Mouse (Mus musculus) T-helper 17 cell (primary cell): Measurements from ENCODE around the gene Scyl2.
"Not testable (repeated sequence)": the region's sequence is repeated elsewhere in the genome, so short reads cannot be mapped to it uniquely, and the experiment has no call there.

Source experiments
- in situ Hi-C, 2 experiments: fragments of 300-600 bp; cut with MboI, MseI; formaldehyde crosslinking; loops; 1 replicate in 1 of 2; 2 replicates in 1 of 2; pipeline ENCODE4 v1.15.1; 2025; ENCODE audit warnings: high pct_unique_total_duplicates in 2 of 2

Gene Scyl2

DNA sequence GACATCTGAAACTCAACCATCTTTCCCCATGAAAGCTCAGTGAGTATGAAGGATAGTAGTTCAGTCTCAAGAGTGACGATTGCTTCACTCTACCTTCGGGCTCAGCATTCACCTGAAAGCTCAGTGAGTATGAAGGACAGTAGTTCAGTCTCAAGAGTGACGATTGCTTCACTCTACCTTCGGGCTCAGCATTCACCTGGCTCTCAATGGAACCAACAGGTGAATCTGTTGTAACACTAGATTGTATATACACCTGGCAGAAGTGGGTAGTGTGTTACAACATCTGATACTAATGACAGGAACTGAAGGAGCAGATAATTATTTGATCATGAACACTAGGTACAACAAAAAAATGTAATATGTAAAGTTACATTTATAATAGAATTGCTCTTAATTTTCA is 4.4 kb downstream of the Scyl2 start:
- in situ Hi-C loops = loop anchor here in 1 of 2 experiments (5.0 to 10.0 kb wide), 2 partner anchors 61 to 1443 kb away; partner anchors contain the start of genes Slc25a3 and Uhrf1bp1l

DNA sequence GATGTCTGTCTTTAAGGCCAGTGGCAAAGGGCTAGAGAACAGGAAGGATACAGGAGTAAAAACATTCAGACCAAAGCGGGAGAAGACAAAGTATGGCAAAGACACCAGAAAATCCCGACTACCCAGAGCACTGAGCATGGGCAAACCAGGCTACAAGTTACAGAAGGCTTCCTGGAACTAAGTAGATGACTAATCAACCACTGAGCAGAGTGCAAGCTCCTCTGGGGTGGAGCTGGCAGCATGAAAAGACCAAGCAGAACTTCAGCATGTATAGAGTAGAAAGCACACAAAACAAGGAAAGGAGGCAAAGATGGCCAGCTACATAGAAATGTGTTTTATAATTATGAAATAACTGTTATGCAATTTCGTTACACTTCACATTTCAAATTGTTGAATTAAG is 5.6 kb downstream of the Scyl2 start:
- in situ Hi-C loops = loop anchor here in 1 of 2 experiments (5.0 to 10.0 kb wide), 2 partner anchors 62 to 1444 kb away; partner anchors contain the start of genes Slc25a3 and Uhrf1bp1l

DNA sequence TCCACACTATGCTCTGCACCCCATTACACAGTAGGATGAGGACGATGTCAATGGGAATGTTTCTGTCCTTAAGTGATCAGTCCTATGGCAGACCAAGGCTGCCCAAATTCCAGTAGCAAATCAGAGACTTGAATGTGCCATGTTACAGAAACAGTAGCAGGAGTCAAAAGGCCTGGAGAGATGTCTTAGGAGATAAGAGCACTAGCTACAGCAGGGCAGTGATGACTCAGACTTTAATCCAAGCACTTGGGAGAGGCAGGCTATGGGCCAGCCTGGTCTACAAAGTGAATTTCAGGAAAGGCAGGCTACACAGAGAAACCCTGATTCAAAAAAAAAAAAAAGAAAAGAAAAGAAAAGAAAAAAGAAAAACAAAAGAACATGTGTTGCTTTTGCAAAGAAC is 6.6 kb downstream of the Scyl2 start:
- in situ Hi-C loops = no loop called here

DNA sequence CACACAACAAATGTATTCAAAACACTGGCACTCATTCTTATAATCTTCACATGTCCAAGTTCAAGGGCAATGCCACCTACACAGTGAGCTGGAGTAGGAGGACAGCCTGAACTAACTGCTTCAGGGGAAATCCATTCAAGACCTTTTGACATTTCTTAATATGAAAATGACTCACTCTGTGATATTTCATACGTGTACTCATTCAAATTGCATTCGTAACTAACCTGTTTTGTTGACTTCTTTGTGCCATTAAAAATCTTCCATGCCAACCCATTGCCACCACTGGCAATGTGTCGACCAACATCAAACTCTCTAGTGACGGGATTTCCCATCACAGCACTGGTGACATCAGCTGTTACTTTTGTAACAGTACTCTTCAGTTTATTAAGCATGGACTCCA is 8.0 kb downstream of the Scyl2 start:
- in situ Hi-C loops = no loop called here

DNA sequence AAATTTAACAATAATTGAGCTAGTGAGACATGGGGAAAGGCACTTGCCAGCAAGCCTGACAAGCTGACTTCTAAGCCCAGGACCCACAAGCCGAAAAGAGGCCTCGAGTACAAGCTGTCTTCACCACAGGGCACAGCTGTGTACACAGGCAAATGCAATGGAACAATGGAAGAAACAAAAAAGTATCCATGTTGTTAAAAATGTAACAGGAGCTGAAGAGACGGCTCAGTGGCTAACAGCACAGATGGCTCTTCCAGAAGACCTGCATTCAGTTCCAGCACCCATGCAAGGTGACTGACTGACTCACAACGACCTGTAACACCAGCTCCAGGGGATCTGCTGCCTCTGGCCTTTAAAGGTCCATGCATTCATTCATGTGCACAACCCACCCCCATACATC is 9.5 kb downstream of the Scyl2 start:
- in situ Hi-C loops = no loop called here

DNA sequence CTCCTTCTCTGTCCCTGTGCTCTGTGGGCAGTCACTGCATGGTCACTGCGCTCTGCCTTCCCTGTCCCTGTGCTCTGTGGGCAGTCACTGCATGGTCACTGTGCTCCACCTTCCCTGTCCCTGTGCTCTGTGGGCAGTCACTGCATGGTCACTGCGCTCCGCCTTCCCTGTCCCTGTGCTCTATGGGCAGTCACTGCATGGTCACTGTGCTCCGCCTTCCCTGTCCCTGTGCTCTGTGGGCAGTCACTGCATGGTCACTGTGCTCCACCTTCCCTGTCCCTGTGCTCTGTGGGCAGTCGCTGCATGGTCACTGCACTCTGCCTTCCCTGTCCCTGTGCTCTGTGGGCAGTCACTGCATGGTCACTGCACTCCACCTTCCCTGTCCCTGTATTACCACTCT is 15.7 kb downstream of the Scyl2 start:
- in situ Hi-C loops = not testable (repeated sequence)

DNA sequence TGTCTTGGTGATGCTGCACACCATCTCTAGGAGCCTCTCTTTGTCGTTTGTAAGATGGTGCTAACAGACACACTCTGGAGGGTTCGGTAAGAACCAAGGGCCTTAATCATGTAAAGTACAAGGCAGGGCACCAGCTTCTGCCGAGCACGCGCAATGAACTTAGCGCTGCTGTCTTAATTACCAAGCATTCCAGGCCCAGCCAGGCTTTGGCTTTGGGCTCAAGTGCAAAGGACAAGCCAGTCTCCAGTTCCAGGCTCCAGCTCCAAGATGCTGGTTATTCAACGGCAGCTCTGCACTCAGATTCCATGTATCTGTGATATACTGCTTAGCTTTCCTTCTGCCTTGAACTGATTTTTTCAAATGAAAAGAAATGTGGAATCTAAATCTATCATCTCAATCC is 18.5 kb downstream of the Scyl2 start:
- in situ Hi-C loops = no loop called here

DNA sequence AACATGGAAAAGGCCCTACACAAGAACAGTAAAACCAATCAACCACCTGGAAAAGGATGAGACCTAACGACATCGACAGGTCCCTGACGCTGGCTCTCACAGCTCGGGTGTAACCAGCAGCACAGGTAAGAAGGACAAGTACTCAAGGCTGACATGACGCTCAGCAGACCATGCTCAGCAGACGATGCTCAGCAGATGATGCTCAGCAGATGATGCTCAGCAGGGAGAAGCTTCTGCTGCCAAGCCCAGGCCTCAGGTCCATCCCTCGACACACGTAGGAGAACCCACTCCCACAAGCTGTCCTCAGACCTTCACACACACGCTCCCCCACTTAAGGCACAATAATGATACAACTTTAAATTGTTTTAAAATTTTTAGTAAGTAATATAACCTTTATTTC is 20.4 kb downstream of the Scyl2 start:
- in situ Hi-C loops = no loop called here

DNA sequence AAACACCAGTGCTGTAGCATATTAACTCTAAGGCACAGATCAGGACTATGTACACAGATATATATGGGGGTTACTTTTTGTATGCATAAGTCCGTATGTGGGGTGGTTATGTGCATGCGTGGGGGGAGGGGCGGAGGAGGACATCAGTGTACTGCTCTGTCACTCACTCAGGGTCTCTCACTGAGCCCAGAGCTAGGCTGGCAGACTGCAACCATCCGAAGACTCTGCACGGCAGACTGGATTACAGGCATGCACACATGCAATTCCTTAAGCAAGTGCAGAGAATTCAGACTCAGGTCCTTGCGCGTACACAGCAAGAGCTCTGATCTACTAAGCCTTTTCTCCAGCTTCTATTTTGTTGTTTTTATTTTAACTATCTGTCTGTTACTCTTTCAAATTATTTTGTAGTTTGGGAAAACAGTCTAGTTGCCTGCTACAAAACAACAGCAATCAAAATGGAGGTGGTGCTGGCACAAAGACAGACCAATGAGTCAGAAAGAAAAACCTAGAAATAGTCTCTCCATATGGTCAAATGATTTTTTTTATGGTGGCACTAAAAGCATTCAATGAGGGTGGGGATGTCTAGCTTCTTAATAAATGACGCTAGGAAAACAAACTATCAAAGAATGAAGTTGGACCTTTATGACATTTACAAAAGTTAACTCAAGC is 21.0 kb downstream of the Scyl2 start:
- in situ Hi-C loops = no loop called here

DNA sequence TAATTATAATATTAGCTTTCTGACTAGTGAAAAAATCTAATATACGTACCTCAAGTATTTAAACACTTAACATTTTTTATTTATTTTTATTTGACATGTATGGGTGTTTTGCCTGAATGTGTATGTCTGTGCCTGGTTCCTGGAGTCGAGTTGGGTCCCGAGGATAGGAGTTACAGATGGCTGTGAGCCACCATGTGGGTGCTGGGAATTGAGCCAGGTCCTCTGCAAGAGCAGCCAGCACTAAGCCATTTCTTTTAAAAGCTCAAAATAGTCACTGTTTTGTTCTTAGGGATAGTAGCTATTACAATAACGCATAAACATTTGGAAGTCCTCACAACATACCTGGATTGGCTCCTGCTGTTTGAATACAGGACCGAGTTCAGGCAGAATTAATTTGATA is 29.7 kb downstream of the Scyl2 start:
- in situ Hi-C loops = no loop called here

DNA sequence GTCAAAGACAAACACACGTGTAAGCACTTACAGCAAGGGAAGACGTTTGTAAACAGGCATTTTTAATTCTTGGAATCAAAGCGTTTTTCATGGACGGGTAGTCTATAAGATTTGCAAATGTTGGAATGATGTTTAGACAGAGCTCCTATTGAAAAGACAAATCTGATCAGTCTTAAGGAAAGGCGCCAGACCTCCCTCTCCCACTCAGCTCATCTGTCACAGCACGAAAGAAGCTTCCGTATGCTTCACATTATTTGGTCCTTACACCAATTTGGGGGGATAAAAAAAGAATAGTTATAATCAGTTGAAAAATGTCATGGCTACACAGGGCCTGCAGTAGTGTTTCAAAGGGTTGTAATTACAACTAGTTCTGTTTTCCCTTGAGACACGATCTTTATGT is 33.2 kb downstream of the Scyl2 start:
- in situ Hi-C loops = no loop called here

DNA sequence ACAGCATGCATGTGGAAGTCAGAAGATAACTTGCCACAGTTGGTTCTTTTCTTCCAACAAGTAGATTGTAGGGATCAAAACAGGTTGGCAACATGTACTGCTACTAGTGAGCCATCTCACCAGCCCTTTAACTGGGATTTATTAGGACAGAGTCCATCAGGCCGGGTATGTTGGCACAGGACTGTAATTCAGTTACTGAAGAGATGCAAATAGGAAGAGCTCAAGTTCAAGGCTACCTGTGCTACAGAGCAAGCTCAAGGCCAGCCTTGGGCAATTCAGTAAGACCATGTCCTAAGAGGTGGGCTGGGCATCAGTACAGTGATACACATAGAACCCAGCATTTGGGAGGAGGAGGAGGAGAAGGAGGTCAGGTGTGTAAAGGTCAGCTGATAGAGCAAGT is 34.4 kb downstream of the Scyl2 start:
- in situ Hi-C loops = no loop called here

DNA sequence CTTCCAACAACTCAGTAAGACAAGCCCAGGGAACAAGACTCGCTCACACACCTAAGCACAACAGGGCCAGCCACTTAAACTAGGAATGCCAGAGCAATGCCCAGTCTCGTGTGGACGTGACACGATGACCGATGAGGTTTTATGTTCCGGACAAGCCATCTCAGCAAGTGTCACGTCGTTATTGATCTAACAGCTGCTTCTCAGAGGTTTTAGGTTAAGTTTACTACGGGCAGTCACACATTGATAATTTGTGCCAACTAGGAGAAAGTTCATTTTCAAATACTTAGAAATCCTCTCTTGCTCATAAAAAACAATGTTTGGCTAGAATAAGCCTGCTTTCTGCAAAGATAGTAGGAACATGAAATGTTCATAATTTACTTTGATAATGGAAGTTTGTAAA is 39.2 kb downstream of the Scyl2 start:
- in situ Hi-C loops = no loop called here

DNA sequence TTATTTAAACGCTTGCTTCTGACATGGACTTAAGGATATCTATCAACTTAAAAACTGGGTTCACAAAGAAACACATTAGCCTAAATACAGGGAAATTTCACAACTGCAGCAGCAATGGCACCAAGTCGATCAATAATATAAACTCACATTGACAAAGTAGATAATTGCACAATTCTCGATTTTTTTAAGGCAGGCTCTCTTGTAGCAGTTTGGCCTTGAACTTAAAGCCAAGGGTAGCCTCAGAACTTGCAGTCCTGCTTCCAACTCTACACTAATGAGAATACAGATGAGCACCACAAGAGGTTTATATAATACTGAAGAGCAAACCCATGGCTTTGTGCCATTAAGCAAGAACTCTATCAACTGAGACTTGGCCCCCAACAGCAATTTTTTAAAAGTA is 49.1 kb downstream of the Scyl2 start:
- in situ Hi-C loops = no loop called here

DNA sequence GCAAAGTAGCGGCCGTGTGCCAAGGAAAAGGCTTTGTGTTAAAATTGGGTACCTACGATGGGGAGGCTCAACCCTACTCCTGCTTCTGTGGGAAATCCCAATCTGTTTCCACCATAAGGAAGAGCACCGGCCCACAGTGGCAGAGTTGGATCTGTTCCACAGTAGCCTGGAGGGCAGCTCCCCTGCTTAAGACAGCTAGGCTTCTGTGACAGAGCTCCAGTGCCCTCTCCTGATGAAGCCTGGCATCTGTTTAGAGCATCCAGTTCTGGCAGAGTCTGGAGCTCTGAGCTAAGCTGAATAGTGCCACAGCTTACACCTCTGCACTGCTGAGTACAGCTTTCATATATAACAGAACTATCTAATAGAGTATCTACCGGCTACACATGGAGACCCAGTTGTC is 51.1 kb downstream of the Scyl2 start:
- in situ Hi-C loops = no loop called here

DNA sequence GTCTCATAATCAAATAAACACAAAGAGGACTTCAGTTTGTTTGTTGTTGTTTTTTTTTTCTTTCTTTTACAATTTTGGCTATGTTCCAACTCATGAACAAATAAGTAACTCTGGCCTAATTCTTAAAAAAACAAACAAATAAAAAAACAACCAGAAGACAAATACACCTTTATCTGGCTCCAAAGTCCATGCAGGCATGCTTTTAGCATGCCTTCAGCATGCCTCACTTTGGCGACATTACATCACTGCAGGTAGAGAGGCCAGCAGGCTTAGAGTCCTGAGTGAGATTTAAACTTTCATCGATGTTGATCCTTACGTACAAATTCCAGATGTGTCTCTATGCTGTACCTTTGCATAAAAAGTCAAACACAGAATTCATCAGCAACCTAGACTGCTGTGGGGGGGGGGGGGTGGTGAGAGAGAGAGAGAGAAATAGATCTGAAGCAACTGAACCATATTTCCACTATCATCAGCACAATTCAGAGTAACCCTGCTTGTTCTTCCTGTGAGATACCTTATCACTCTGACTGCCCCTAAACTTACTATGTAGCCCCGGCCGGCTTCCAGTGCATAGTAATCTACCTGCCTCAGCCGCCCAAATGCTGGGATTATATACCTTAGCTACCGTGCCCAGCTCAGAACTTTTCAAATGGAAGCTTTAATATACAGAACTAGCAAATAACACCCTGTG is 52.2 kb downstream of the Scyl2 start:
- in situ Hi-C loops = loop anchor here (5.0 kb wide), 3 partner anchors 172 to 892 kb away; no protein-coding TSS in a partner anchor

DNA sequence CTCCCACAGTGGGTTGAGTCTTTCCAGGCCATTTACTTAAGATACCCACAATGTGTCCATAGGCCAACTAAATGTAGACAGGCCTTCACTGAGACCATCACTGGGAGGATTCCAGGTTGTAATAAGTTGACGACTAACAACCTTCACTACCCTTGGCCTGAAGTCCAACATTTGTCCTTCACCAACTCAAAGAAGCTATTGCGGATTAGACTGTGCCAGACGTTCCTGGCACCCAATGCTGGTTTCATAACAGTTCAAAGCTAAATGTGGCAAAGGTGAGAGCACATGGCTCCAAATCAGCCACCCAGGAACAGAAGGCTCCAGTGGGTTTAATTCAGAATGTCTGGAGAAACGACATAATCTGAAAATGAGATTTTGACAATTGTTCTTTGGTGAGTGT is 53.0 kb downstream of the Scyl2 start:
- in situ Hi-C loops = loop anchor here (5.0 kb wide), 3 partner anchors 171 to 891 kb away; no protein-coding TSS in a partner anchor

DNA sequence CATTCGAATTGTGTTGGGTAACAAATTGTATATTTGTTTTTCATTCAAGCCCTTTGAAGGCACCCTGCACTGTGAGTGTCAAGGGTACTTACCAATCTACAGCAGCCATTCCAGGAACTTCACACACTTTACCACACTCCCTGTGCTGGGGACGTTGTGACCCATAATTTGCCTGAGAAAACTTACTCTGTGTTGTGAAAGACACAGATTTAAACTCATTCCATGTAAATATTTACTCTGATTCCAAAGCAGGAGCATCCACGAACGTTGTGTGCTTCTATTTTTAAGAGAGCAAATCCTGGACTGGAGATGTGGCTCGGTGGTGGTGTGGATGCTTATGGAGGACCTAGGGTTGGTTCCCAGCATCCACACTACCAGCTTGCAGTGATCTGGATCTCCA is 54.3 kb downstream of the Scyl2 start:
- in situ Hi-C loops = loop anchor here (5.0 kb wide), 3 partner anchors 170 to 890 kb away; no protein-coding TSS in a partner anchor

DNA sequence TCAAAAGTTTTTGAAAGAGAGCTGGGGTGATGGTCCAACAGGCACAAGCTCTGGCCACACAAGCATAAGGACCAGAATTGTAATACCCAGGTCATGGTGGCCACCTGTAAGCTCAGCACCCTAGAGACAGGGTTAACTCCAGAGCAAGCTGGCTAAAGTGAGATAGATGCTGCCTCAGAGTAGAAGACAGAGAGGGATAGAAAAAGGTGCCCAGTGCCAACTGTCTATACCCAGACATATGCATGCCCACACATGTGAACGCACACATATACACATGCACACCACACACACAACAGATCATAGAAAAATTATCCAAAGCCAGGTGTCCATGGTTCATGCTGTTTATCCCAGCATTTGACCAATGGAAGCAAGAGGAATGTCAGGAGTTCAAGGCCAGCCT is 55.5 kb downstream of the Scyl2 start:
- in situ Hi-C loops = loop anchor here (5.0 kb wide), 3 partner anchors 168 to 888 kb away; no protein-coding TSS in a partner anchor

DNA sequence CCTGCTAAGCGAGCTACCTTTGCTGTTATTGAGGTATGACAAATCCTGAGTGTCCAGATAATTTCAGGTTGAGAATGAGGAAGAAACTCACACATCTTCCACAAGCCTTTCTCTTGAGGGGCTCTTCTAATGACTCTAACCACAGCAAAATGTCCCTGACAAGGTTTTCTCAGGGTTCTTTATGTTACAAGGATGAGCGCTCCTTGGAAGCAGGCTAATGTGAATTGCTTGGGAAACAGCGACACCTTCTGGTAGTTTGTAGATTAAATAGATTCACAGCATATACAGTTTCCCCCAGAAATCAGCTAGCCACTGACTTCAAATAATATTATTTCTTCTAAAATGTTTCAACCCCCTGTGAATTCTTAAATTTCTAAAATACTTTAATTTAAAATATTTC is 56.0 kb downstream of the Scyl2 start:
- in situ Hi-C loops = loop anchor here (5.0 kb wide), 3 partner anchors 168 to 888 kb away; no protein-coding TSS in a partner anchor

DNA sequence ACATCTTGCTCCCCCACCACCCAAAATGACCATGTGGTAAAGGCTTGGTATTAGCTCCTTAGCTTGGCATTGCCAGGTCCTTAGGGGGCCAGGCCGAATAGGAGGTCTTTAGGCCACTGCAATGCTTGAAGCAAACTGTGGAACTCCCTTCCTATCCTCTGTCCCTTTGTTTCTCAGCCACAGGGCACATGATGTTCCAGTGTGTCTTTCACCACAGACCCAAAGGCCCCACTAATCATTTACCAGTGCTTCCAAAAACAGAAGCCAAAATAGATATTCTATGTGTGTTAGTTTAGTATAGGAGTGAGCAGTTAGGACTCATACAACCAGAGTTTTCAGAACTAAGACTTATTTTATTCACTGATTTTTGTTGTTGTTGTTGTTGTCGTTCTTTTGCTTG is 59.4 kb downstream of the Scyl2 start:
- in situ Hi-C loops = loop anchor here (5.0 kb wide), 2 partner anchors 39 to 164 kb away; no protein-coding TSS in a partner anchor

DNA sequence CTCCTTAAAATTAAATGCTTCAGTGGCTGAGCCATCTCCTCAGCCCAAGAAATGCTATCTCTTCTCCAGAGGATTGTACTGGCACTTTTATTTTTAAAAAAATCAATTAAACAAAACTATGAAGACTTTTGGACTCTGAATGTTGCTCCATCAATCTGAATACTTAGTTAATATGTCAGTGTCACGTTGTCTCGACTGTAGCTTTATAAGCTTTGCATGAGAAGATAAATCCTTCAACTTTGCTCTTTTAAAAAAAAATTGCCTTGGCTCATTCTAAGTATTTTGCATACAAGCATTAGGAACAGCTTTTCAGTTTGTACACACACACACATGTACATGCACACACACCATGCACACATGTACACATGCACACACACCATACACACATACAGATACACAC is 61.9 kb downstream of the Scyl2 start:
- in situ Hi-C loops = no loop called here

DNA sequence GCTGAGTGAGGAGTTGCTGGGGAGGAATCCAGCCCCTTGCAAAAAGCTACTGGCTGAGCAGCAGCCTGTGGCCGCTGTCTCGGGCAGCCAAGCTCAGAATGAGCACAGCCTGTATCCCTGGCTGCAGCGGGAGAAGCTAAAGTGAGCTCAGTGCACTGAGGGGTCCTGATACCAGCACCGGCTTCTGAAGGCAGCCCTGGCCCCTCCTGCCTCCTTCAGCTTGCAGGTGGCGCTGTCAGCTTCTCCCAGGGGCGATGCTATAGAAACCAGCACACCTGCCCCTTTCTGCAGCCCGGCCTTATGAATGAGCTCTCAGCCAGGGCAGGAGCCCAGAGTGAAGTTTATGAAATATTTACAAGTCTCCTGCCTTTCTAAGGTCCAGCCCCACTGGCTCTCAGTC is 65.0 kb downstream of the Scyl2 start, which contains the start of gene Slc17a8:
Slc17a8 (minus strand) TSS at position 125 of the 400 bp plus-strand sequence.
- in situ Hi-C loops = no loop called here
